8 mouse cellular contexts compared by ENCODE assay signal in genomic region chr4:53878542-53879417, GRCm38 (mm10). TPM values are rescaled to one million over a fixed set of nuclear protein-coding genes. Genes with fewer than 3 reads are reported as not detected.
DNase-seq lines count a peak whose midpoint lies in the region; ATAC-seq and TF ChIP-seq lines count a peak whose summit lies in the region.

No protein-coding gene starts in this region.

- H3K9me3 ChIP-seq in lung, embryonic 15.5 days = no peaks in the 10 kb centered on the region
- H3K9me3 ChIP-seq in embryonic facial prominence, embryonic 15.5 days (replicated peaks) = no peaks in the 10 kb centered on the region
- H3K9me3 ChIP-seq in intestine, postnatal 0 days (ENCODE audit: control insufficient read depth) = no peaks in the 10 kb centered on the region

- no peaks in the 10 kb centered on the region for H3K36me3 ChIP-seq in lung, embryonic 15.5 days
- H3K36me3 ChIP-seq in embryonic facial prominence, embryonic 15.5 days = no peaks in the 10 kb centered on the region
- H3K36me3 ChIP-seq in intestine, postnatal 0 days (ENCODE audit: control insufficient read depth, insufficient read depth) = no peaks in the 10 kb centered on the region
- no peaks in the 10 kb centered on the region for H3K36me3 ChIP-seq in small intestine, adult 2 months (ENCODE audit: control insufficient read depth, insufficient read depth, low read length)

- no peaks in the 10 kb centered on the region for H3K27me3 ChIP-seq in lung, embryonic 15.5 days
- H3K27me3 ChIP-seq in embryonic facial prominence, embryonic 15.5 days = no peaks in the 10 kb centered on the region
- H3K27me3 ChIP-seq in intestine, postnatal 0 days (replicated peaks; ENCODE audit: control insufficient read depth, insufficient read depth, low read length) = no peaks in the 10 kb centered on the region
- no peaks in the 10 kb centered on the region for H3K27me3 ChIP-seq in small intestine, adult 2 months (ENCODE audit: control insufficient read depth, insufficient read depth, low read length)

- no peak for TF ChIP-seq POLR2A in small intestine, adult 2 months (IDR thresholded peaks at IDR 0.05; ENCODE audit: low read depth, low read length)

- ATAC-seq in lung, embryonic 15.5 days (ENCODE audit: borderline replicate concordance, extremely low read depth, low FRiP score, low TSS enrichment) = peak; percentile 55; the same call in 1 of the 2 replicates
- no peak for ATAC-seq in embryonic facial prominence, embryonic 15.5 days (ENCODE audit: insufficient number of reproducible peaks, low FRiP score, low TSS enrichment, low read depth)
- no peak for ATAC-seq in intestine, postnatal 0 days

- H3K9ac ChIP-seq in lung, embryonic 15.5 days = peak overlapping the region; percentile 24
- H3K9ac ChIP-seq in embryonic facial prominence, embryonic 15.5 days = no peak overlapping the region
- no peak overlapping the region for H3K9ac ChIP-seq in intestine, postnatal 0 days (ENCODE audit: low read depth, low read length)

- 18% methylated on average over 24 of the region's 24 CpGs for WGBS in lung, embryonic 15.5 days
- WGBS in embryonic facial prominence, embryonic 15.5 days = 30% methylated on average over 24 of the region's 24 CpGs
- 42% methylated on average over 24 of the region's 24 CpGs for WGBS in intestine, postnatal 0 days
- 41% methylated on average over 24 of the region's 24 CpGs for WGBS in small intestine, adult 2 months

- peak overlapping the region; percentile 62 for H3K4me2 ChIP-seq in lung, embryonic 15.5 days
- peak overlapping the region; percentile 38 for H3K4me2 ChIP-seq in embryonic facial prominence, embryonic 15.5 days (replicated peaks)
- peak overlapping the region; percentile 47 for H3K4me2 ChIP-seq in intestine, postnatal 0 days (replicated peaks; ENCODE audit: low read depth)

- DNase-seq in lung, postnatal 10 days = no peak
- no peak for DNase-seq in urinary bladder, postnatal 36 days (ENCODE audit: low spot score in 2 of 2)
- no peak for DNase-seq in B cell, adult 2 months
- no peak for DNase-seq in frontal cortex, adult 2 months (ENCODE audit: extremely low spot score in 1 of 2, low spot score in 1 of 2)

- H3K4me1 ChIP-seq in lung, embryonic 15.5 days = peaks cover 8% of the 10 kb centered on the region
- peaks cover 5% of the 10 kb centered on the region; the same call in 1 of the 2 replicates for H3K4me1 ChIP-seq in embryonic facial prominence, embryonic 15.5 days
- no peaks in the 10 kb centered on the region for H3K4me1 ChIP-seq in intestine, postnatal 0 days (replicated peaks; ENCODE audit: control insufficient read depth, insufficient read depth, low read length)
- H3K4me1 ChIP-seq in small intestine, adult 2 months (ENCODE audit: control insufficient read depth, insufficient read depth, insufficient read length, low read length) = peaks cover 4% of the 10 kb centered on the region; the same call in 1 of the 2 replicates

- peak overlapping the region; percentile 23 for H3K4me3 ChIP-seq in lung, embryonic 15.5 days
- H3K4me3 ChIP-seq in embryonic facial prominence, embryonic 15.5 days (replicated peaks) = peak overlapping the region; percentile 10; the same call in 1 of the 2 replicates
- H3K4me3 ChIP-seq in intestine, postnatal 0 days (ENCODE audit: low read depth, low read length) = no peak overlapping the region
- H3K4me3 ChIP-seq in small intestine, adult 2 months (ENCODE audit: low read depth, low read length) = peak overlapping the region; percentile 22

- H3K27ac ChIP-seq in lung, embryonic 15.5 days = no peak overlapping the region
- H3K27ac ChIP-seq in embryonic facial prominence, embryonic 15.5 days (replicated peaks) = no peak overlapping the region
- H3K27ac ChIP-seq in intestine, postnatal 0 days (ENCODE audit: low read depth, low read length) = no peak overlapping the region
- no peak overlapping the region for H3K27ac ChIP-seq in small intestine, adult 2 months (ENCODE audit: insufficient read depth, low read depth, low read length)

- no peak for TF ChIP-seq CTCF in intestine, postnatal 0 days (IDR thresholded peaks at IDR 0.05; ENCODE audit: low read depth)
- no peak for TF ChIP-seq CTCF in small intestine, adult 2 months (IDR thresholded peaks at IDR 0.05; ENCODE audit: extremely low read depth, insufficient read length, insufficient replicate concordance, low read depth, low read length)

RNA-seq across cellular contexts. Expression of gene Tmem38b, which starts 52.9 kb away (rescaled TPM):
- polyA plus RNA-seq in lung, embryonic 15.5 days (2015; fragmentation: Nextera tagmentation; extraction: Ambion mirVana) = 12.2 and 12.3 TPM in 2 replicates
- polyA plus RNA-seq in embryonic facial prominence, embryonic 15.5 days (2015; fragmentation: Nextera tagmentation; extraction: Ambion mirVana) = 11.4 and 11.6 TPM in 2 replicates
- polyA plus RNA-seq in intestine, postnatal 0 days (2015; fragmentation: Nextera tagmentation; extraction: Ambion mirVana) = 10.9 and 14.3 TPM in 2 replicates
- 0.71 and 0.72 TPM in 2 replicates for polyA plus RNA-seq in small intestine, adult 2 months (2012; rRNA removed)
- 7.0 and 8.6 TPM in 2 replicates for polyA plus RNA-seq in frontal cortex, adult 2 months (2012; rRNA removed)
